Mouse (Mus musculus): ENCODE results near the gene Ube2q2. TPM values are rescaled to one million over a fixed set of nuclear protein-coding genes. Genes with fewer than 3 reads are reported as not detected.

Gene Ube2q2
- total RNA-seq (2012; rRNA removed) (13.1 and 16.0 TPM in 2 replicates), total RNA-seq (2014; rRNA removed) (24.1 and 25.7 TPM in 2 replicates), polyA plus RNA-seq (2012; ENCODE audit: insufficient read length, low read depth) (22.7 and 24.4 TPM in 2 replicates)

- Histone ChIP-seq H3K4me2 (ENCODE audit: insufficient read depth, low read depth, poor library complexity, severe bottlenecking) (peak within 1 kb of the TSS; percentile 19; the same call in 1 of the 2 replicates), H3K27ac (ENCODE audit: insufficient read depth, low read depth) (0 out of 2 replicates have a peak within 1 kb of the TSS, but pooled peaks have one; percentile 14), H3K27me3 (replicated peaks) (no peaks in the 10 kb centered on the region), H3K36me3 (replicated peaks in 1 of 2; ENCODE audit: control insufficient read depth in 1 of 2, insufficient read depth in 1 of 2, low read length in 1 of 2) (peaks cover 0 to 15% of the 10 kb centered on the region in 2 experiments), H3K4me3 (replicated peaks in 1 of 3; ENCODE audit: low read depth in 2 of 3, low read length in 2 of 3, poor library complexity in 1 of 3) (peak within 1 kb of the TSS; percentile 82 to 90 (median 83)), H3K79me2 (replicated peaks; ENCODE audit: control insufficient read depth, extremely low read depth, insufficient read depth, poor library complexity, severe bottlenecking) (peaks cover 22% of the 10 kb centered on the region), H3K9me3 (replicated peaks; ENCODE audit: low read length) (no peaks in the 10 kb centered on the region), H3K9ac (ENCODE audit: insufficient read depth, low read depth) (peak within 1 kb of the TSS; percentile 70), H3K4me1 (ENCODE audit: control insufficient read depth in 1 of 2, insufficient read depth in 2 of 2) (peaks cover 16 to 36% of the 10 kb centered on the region in 2 experiments)
- in situ Hi-C loops (cut with MboI; ENCODE audit: low pct_ligation_motif_present, low pct_unique_long_range_greater_than_20kb, low sequenced_read_pairs) (no loop called here), dilution Hi-C loops (cut with MboI; ENCODE audit: extremely low pct_ligation_motif_present, extremely low pct_unique_long_range_greater_than_20kb, low sequenced_read_pairs) (no loop called here)
- TF ChIP-seq POLR2AphosphoS2 (IDR thresholded peaks at IDR 0.05; ENCODE audit: low read depth, low read length) (no peak), SMC3 (IDR thresholded peaks at IDR 0.05; ENCODE audit: low read depth, low read length) (no peak), MEF2A (IDR thresholded peaks at IDR 0.05; ENCODE audit: borderline replicate concordance, low read depth, low read length) (no peak), MAX (IDR thresholded peaks at IDR 0.05; ENCODE audit: low read length) (peak; percentile 80; the same call in 1 of the 2 replicates), GABPA (IDR thresholded peaks at IDR 0.05; ENCODE audit: insufficient replicate concordance, low read depth, low read length) (no peak), BHLHE40 (IDR thresholded peaks at IDR 0.05; ENCODE audit: low read depth, low read length) (peak; percentile 86), E2F4 (IDR thresholded peaks at IDR 0.05; ENCODE audit: insufficient replicate concordance, low read depth, low read length) (no peak), CTCF (conservative IDR thresholded peaks at IDR 0.05 in 1 of 2, IDR thresholded peaks at IDR 0.05 in 1 of 2; ENCODE audit: low read depth in 2 of 2, low read length in 2 of 2) (no peak), UBTF (IDR thresholded peaks at IDR 0.05; ENCODE audit: low read depth, low read length) (no peak), ZKSCAN1 (IDR thresholded peaks at IDR 0.05; ENCODE audit: borderline replicate concordance, low read depth, low read length) (no peak), NELFE (IDR thresholded peaks at IDR 0.05; ENCODE audit: low read depth, low read length) (peak; percentile 48; the same call in 1 of the 2 replicates), KAT2A (IDR thresholded peaks at IDR 0.05; ENCODE audit: insufficient replicate concordance, low read length) (no peak), MYC (IDR thresholded peaks at IDR 0.05; ENCODE audit: low read depth, low read length) (peak; percentile 64), MXI1 (IDR thresholded peaks at IDR 0.05; ENCODE audit: low read depth, low read length) (peak; percentile 58; the same call in 1 of the 2 replicates), CHD2 (IDR thresholded peaks at IDR 0.05; ENCODE audit: low read length) (no peak), CHD1 (IDR thresholded peaks at IDR 0.05; ENCODE audit: low read depth, low read length) (no peak), ZMIZ1 (IDR thresholded peaks at IDR 0.05; ENCODE audit: low read depth, low read length) (no peak; the same call in 1 of the 2 replicates), SIN3A (IDR thresholded peaks at IDR 0.05; ENCODE audit: low read length) (no peak), EP300 (IDR thresholded peaks at IDR 0.05; ENCODE audit: low read length) (no peak), POLR2A (IDR thresholded peaks at IDR 0.05; ENCODE audit: low read depth, low read length) (peak; percentile 78), ELF1 (IDR thresholded peaks at IDR 0.05; ENCODE audit: low read depth, low read length) (no peak), RCOR1 (conservative IDR thresholded peaks at IDR 0.05; ENCODE audit: low read depth, low read length) (no peak), USF1 (IDR thresholded peaks at IDR 0.05; ENCODE audit: low read depth, low read length) (no peak), TCF12 (IDR thresholded peaks at IDR 0.05; ENCODE audit: low read depth, low read length) (peak; percentile 40; the same call in 1 of the 2 replicates), JUND (conservative IDR thresholded peaks at IDR 0.05; ENCODE audit: low read depth, low read length) (no peak), IRF4 (IDR thresholded peaks at IDR 0.05; ENCODE audit: low read depth, low read length) (0 out of 2 replicates have a peak, but pooled peaks have one; percentile 12), ETS1 (conservative IDR thresholded peaks at IDR 0.05; ENCODE audit: low read depth, low read length) (no peak), RAD21 (IDR thresholded peaks at IDR 0.05; ENCODE audit: low read depth, low read length) (no peak), TBP (conservative IDR thresholded peaks at IDR 0.05; ENCODE audit: low read depth, low read length) (0 out of 2 replicates have a peak, but pooled peaks have one; percentile 55)
- peak; percentile 49 for DNase-seq (ENCODE audit: extremely low read depth)
Observed at GRCm38 (mm10) chr9:55148854-55149498, at the start of gene Ube2q2. Gene Ube2q2 (plus strand): TSS chr9:55148854.
